Mouse (Mus musculus) lung, adult 2 months (tissue): ENCODE measurements at regions not wholly inside any gene's neighbourhood (a gene's known extent, or its start where the extent isn't known, plus 50 kb on each side); places are given as distances from the start of the nearest gene placed in this dataset.

Experiments
- DNase-seq: peaks from one replicate; pipeline ENCODE4 v3.0.0; 2022
- H3K4me1 ChIP-seq: fragments of 200-500 bp; 2 replicates; pipeline ENCODE4 v1.6.1; 2011; ENCODE audit warnings: low read length; ENCODE audit not compliant: control insufficient read depth, insufficient read depth
- H3K4me3 ChIP-seq: fragments of 200-500 bp; replicated peaks from 2 replicates; pipeline ENCODE3; 2011; ENCODE audit warnings: low read depth, mild to moderate bottlenecking, control low read depth, low read length; ENCODE audit errors: extremely low read depth
- CTCF ChIP-seq: fragments of 200-500 bp; IDR thresholded peaks from 2 replicates; pipeline ENCODE4 v1.5.1; 2011; ENCODE audit warnings: mild to moderate bottlenecking, low read length, control low read depth; ENCODE audit not compliant: insufficient read depth
- POLR2A ChIP-seq: fragments of 200-500 bp; IDR thresholded peaks from 2 replicates; pipeline ENCODE4 v1.6.1; 2011; ENCODE audit warnings: low read depth, mild to moderate bottlenecking, control low read depth, low read length, borderline replicate concordance; ENCODE audit errors: extremely low read depth
- WGBS: fragments of 180-500 bp; shearing (Covaris S2); methylation state at CpG from one replicate; pipeline ENCODE4 v1.1.7; 2018; 5-methylcytosine and 5-hydroxymethylcytosine counted together

DNA sequence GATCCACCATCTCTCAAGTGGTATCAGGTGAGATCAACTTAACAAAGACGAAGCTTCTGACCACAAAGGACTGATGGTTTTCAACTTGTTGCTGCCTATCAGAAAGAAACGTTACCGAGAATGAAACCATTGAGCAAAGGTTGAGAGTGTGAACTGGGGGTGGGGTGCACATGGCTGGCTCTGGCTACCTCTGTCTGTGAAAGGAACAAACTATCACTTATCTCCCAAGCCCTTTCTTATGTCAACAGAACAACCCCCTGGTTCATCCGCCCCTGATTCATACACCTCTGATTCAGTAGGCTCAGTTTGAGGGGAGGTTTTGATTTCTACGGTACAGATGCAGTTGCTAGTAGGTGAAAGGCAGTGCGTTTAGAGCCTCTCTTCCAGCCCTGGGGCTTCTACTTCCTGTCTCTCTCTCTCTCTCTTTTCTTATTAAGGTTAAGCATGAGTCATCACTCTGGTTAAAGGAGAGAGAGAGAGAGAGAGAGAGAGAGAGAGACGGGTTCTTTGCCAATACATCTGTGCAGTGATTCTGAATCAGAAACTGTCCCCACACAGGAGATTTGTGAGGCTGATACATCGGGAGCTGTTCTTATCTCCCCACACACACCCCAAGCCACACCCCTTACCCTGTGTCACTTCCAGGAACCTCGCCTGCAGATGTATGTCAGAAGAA is 59.0 kb upstream of the Hif1a start:
- 31% methylated on average over 9 of the region's 9 CpGs for WGBS
- TF ChIP-seq POLR2A (no peak), CTCF (no peak)
- Histone ChIP-seq H3K4me1 (no peaks in the 10 kb centered on the region), H3K4me3 (no peak overlapping the region)
- no peak for DNase-seq

DNA sequence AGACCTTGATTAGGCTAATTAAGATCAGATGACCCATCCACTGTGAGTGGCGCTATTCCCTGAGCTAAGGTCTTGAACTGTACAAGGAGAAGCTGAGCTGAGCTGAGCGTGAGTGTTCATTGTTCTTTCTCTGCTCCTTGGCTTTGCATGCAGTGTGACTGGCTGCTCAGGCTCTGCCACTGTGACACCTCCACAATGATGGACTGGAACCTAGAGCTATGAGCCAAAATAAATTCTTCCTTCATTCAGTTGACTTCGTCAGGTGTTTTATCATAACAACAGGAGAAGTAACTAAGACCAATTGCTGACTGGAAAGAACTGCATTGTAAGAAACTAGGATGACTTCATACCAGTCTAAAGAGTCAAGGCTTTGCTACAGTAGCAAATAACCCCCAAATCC is 56.4 kb upstream of the Hif1a start:
- Histone ChIP-seq H3K4me1 (no peaks in the 10 kb centered on the region), H3K4me3 (no peak overlapping the region)
- TF ChIP-seq CTCF: no peak
- no peak for TF ChIP-seq POLR2A
- no peak for DNase-seq
- WGBS: 94% methylated on average over 3 of the region's 3 CpGs

- peak; percentile 36 for DNase-seq
- TF ChIP-seq CTCF (no peak), POLR2A (no peak)
- 40% methylated on average over 10 of the region's 10 CpGs for WGBS
- no peaks in the 10 kb centered on the region for H3K4me1 ChIP-seq
- H3K4me3 ChIP-seq: peak overlapping the region; percentile 77
These were observed 54.5 kb upstream of the Hif1a start for GRCm38 (mm10) chr12:73846672-73847071.

- DNase-seq: peak; percentile 15
- TF ChIP-seq CTCF (no peak), POLR2A (no peak)
- WGBS: 46% methylated on average over 10 of the region's 10 CpGs
- no peaks in the 10 kb centered on the region for H3K4me1 ChIP-seq
- H3K4me3 ChIP-seq: no peak overlapping the region
These were observed 53.8 kb upstream of the Hif1a start for GRCm38 (mm10) chr12:73847336-73847735.

DNA sequence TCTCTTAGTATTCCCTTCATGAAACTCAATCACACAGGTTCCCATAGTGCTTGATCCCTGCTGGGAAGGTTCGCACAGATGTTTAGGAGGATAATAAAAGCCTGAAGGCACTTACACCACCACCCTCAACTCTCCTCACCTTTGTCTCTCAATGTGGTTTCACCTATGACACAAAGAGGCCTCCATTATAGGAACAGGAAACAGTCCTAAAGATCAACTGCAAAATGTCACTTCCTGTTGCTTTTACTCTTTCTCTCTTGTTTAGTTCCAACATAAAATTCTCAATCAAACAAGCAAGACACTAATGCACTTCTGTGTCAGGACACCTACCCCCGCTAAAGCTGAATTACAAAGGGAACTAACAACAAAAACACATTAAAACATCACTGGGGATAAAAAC is 50.3 kb upstream of the Hif1a start:
- Histone ChIP-seq H3K4me1 (no peaks in the 10 kb centered on the region), H3K4me3 (no peak overlapping the region)
- TF ChIP-seq CTCF (no peak), POLR2A (no peak)
- 87% methylated on average over 2 of the region's 2 CpGs for WGBS
- DNase-seq: no peak
